Mouse (Mus musculus): ENCODE measurements around the gene Lrrc25. TPM values are rescaled to one million over a fixed set of nuclear protein-coding genes. Genes with fewer than 3 reads are reported as not detected.
A peak's percentile ranks its signal among the peaks of the same experiment; 100 is the strongest.
"Not testable (repeated sequence)": the region's sequence is repeated elsewhere in the genome, so short reads cannot be mapped to it uniquely, and the experiment has no call there.

Gene Lrrc25
- polyA plus RNA-seq, 1 experiment from 2014 or later = 1.6 TPM

GRCm38 (mm10) chr8:70587955-70588354, 28.0 kb upstream of the Lrrc25 start:
- H3K4me1 ChIP-seq (ENCODE audit: control insufficient read depth, insufficient read depth, low read depth, low read length); H3K27ac ChIP-seq (ENCODE audit: low read depth, low read length); ATAC-seq; H3K9me3 ChIP-seq (ENCODE audit: control insufficient read depth, low read length); H3K4me2 ChIP-seq (ENCODE audit: low read length); H3K4me3 ChIP-seq (ENCODE audit: low read length); H3K27me3 ChIP-seq (replicated peaks; ENCODE audit: control insufficient read depth, insufficient read depth, low read length); H3K9ac ChIP-seq (ENCODE audit: low read depth, low read length): not testable (repeated sequence)
- WGBS = 93% methylated on average over 4 of the region's 4 CpGs
- peaks cover 25% of the 10 kb centered on the region for H3K36me3 ChIP-seq (ENCODE audit: control insufficient read depth, insufficient read depth, low read length)

- Histone ChIP-seq H3K9ac (ENCODE audit: low read depth, low read length) (no peak overlapping the region), H3K4me2 (ENCODE audit: low read length) (no peak overlapping the region), H3K4me1 (ENCODE audit: control insufficient read depth, insufficient read depth, low read depth, low read length) (peaks cover 20% of the 10 kb centered on the region), H3K9me3 (ENCODE audit: control insufficient read depth, low read length) (peaks cover 2% of the 10 kb centered on the region; the same call in 1 of the 2 replicates), H3K27me3 (replicated peaks; ENCODE audit: control insufficient read depth, insufficient read depth, low read length) (no peaks in the 10 kb centered on the region), H3K36me3 (ENCODE audit: control insufficient read depth, insufficient read depth, low read length) (peaks cover 8% of the 10 kb centered on the region; the same call in 1 of the 2 replicates), H3K27ac (ENCODE audit: low read depth, low read length) (no peak overlapping the region), H3K4me3 (ENCODE audit: low read length) (no peak overlapping the region)
- ATAC-seq = no peak
- whole genome bisulfite sequencing = 88% methylated on average over 12 of the region's 12 CpGs
Measured at GRCm38 (mm10) chr8:70591569-70591968, 24.4 kb upstream of the Lrrc25 start.

- H3K27me3 ChIP-seq (replicated peaks; ENCODE audit: control insufficient read depth, insufficient read depth, low read length) = no peaks in the 10 kb centered on the region
- no peak overlapping the region; the same call in 1 of the 2 replicates for H3K4me2 ChIP-seq (ENCODE audit: low read length)
- H3K36me3 ChIP-seq (ENCODE audit: control insufficient read depth, insufficient read depth, low read length) = peaks cover 8% of the 10 kb centered on the region; the same call in 1 of the 2 replicates
- no peak for ATAC-seq
- H3K4me1 ChIP-seq (ENCODE audit: control insufficient read depth, insufficient read depth, low read depth, low read length) = peaks cover 35% of the 10 kb centered on the region
- H3K27ac ChIP-seq (ENCODE audit: low read depth, low read length) = peak overlapping the region; percentile 50; the same call in 1 of the 2 replicates
- peaks cover 2% of the 10 kb centered on the region; the same call in 1 of the 2 replicates for H3K9me3 ChIP-seq (ENCODE audit: control insufficient read depth, low read length)
- no peak overlapping the region; the same call in 1 of the 2 replicates for H3K9ac ChIP-seq (ENCODE audit: low read depth, low read length)
- WGBS = 50% methylated on average over 8 of the region's 8 CpGs
- H3K4me3 ChIP-seq (ENCODE audit: low read length) = no peak overlapping the region
Measured at GRCm38 (mm10) chr8:70593173-70593572, 22.8 kb upstream of the Lrrc25 start.

GRCm38 (mm10) chr8:70593961-70594609, 21.9 kb upstream of the Lrrc25 start, which contains the start of gene Isyna1:
Gene Isyna1, plus strand, starts transcription at chr8:70594373.
- Histone ChIP-seq H3K27ac (ENCODE audit: low read depth, low read length) (peak within 1 kb of the TSS; percentile 65), H3K27me3 (replicated peaks; ENCODE audit: control insufficient read depth, insufficient read depth, low read length) (no peaks in the 10 kb centered on the region), H3K36me3 (ENCODE audit: control insufficient read depth, insufficient read depth, low read length) (peaks cover 6% of the 10 kb centered on the region; the same call in 1 of the 2 replicates), H3K4me3 (ENCODE audit: low read length) (peak within 1 kb of the TSS; percentile 64), H3K4me2 (ENCODE audit: low read length) (peak within 1 kb of the TSS; percentile 95), H3K9me3 (ENCODE audit: control insufficient read depth, low read length) (peaks cover 2% of the 10 kb centered on the region; the same call in 1 of the 2 replicates), H3K9ac (ENCODE audit: low read depth, low read length) (peak within 1 kb of the TSS; percentile 73), H3K4me1 (ENCODE audit: control insufficient read depth, insufficient read depth, low read depth, low read length) (peaks cover 43% of the 10 kb centered on the region)
- under 1% methylated on average over 38 of the region's 40 CpGs for WGBS
- peak; percentile 84 for ATAC-seq

GRCm38 (mm10) chr8:70594621-70595564, 21.1 kb upstream of the Lrrc25 start:
- Histone ChIP-seq H3K9ac (ENCODE audit: low read depth, low read length) (peak overlapping the region; percentile 73), H3K4me3 (ENCODE audit: low read length) (peak overlapping the region; percentile 64), H3K36me3 (ENCODE audit: control insufficient read depth, insufficient read depth, low read length) (peaks cover 6% of the 10 kb centered on the region; the same call in 1 of the 2 replicates), H3K4me1 (ENCODE audit: control insufficient read depth, insufficient read depth, low read depth, low read length) (peaks cover 43% of the 10 kb centered on the region), H3K9me3 (ENCODE audit: control insufficient read depth, low read length) (peaks cover 2% of the 10 kb centered on the region; the same call in 1 of the 2 replicates), H3K27ac (ENCODE audit: low read depth, low read length) (peak overlapping the region; percentile 65), H3K4me2 (ENCODE audit: low read length) (peak overlapping the region; percentile 95), H3K27me3 (replicated peaks; ENCODE audit: control insufficient read depth, insufficient read depth, low read length) (no peaks in the 10 kb centered on the region)
- peak; percentile 15 for ATAC-seq
- 9% methylated on average over 79 of the region's 82 CpGs for WGBS

GRCm38 (mm10) chr8:70595811-70596210, 20.1 kb upstream of the Lrrc25 start:
- peaks cover 2% of the 10 kb centered on the region; the same call in 1 of the 2 replicates for H3K9me3 ChIP-seq (ENCODE audit: control insufficient read depth, low read length)
- peaks cover 52% of the 10 kb centered on the region for H3K4me1 ChIP-seq (ENCODE audit: control insufficient read depth, insufficient read depth, low read depth, low read length)
- H3K4me3 ChIP-seq (ENCODE audit: low read length) = no peak overlapping the region; the same call in 1 of the 2 replicates
- H3K4me2 ChIP-seq (ENCODE audit: low read length) = peak overlapping the region; percentile 95; the same call in 1 of the 2 replicates
- H3K36me3 ChIP-seq (ENCODE audit: control insufficient read depth, insufficient read depth, low read length) = peaks cover 3% of the 10 kb centered on the region; the same call in 1 of the 2 replicates
- no peak overlapping the region for H3K9ac ChIP-seq (ENCODE audit: low read depth, low read length)
- H3K27ac ChIP-seq (ENCODE audit: low read depth, low read length) = no peak overlapping the region
- ATAC-seq = no peak
- H3K27me3 ChIP-seq (replicated peaks; ENCODE audit: control insufficient read depth, insufficient read depth, low read length) = no peaks in the 10 kb centered on the region
- 94% methylated on average over 12 of the region's 12 CpGs for WGBS

GRCm38 (mm10) chr8:70596216-70596615, 19.7 kb upstream of the Lrrc25 start:
- no peaks in the 10 kb centered on the region for H3K27me3 ChIP-seq (replicated peaks; ENCODE audit: control insufficient read depth, insufficient read depth, low read length)
- no peak overlapping the region for H3K4me2 ChIP-seq (ENCODE audit: low read length)
- peaks cover 56% of the 10 kb centered on the region for H3K4me1 ChIP-seq (ENCODE audit: control insufficient read depth, insufficient read depth, low read depth, low read length)
- H3K27ac ChIP-seq (ENCODE audit: low read depth, low read length) = no peak overlapping the region
- H3K36me3 ChIP-seq (ENCODE audit: control insufficient read depth, insufficient read depth, low read length) = peaks cover 3% of the 10 kb centered on the region; the same call in 1 of the 2 replicates
- ATAC-seq = no peak
- H3K4me3 ChIP-seq (ENCODE audit: low read length) = no peak overlapping the region
- no peak overlapping the region for H3K9ac ChIP-seq (ENCODE audit: low read depth, low read length)
- 91% methylated on average over 18 of the region's 18 CpGs for WGBS
- H3K9me3 ChIP-seq (ENCODE audit: control insufficient read depth, low read length) = peaks cover 2% of the 10 kb centered on the region; the same call in 1 of the 2 replicates

GRCm38 (mm10) chr8:70596775-70597416, 19.1 kb upstream of the Lrrc25 start:
- H3K4me1 ChIP-seq (ENCODE audit: control insufficient read depth, insufficient read depth, low read depth, low read length) = peaks cover 62% of the 10 kb centered on the region
- peak overlapping the region; percentile 73 for H3K4me2 ChIP-seq (ENCODE audit: low read length)
- peaks cover 2% of the 10 kb centered on the region; the same call in 1 of the 2 replicates for H3K9me3 ChIP-seq (ENCODE audit: control insufficient read depth, low read length)
- 73% methylated on average over 17 of the region's 17 CpGs for WGBS
- H3K27ac ChIP-seq (ENCODE audit: low read depth, low read length) = no peak overlapping the region
- H3K9ac ChIP-seq (ENCODE audit: low read depth, low read length) = no peak overlapping the region
- H3K4me3 ChIP-seq (ENCODE audit: low read length) = peak overlapping the region; percentile 40; the same call in 1 of the 2 replicates
- no peaks in the 10 kb centered on the region for H3K27me3 ChIP-seq (replicated peaks; ENCODE audit: control insufficient read depth, insufficient read depth, low read length)
- ATAC-seq = no peak
- peaks cover 3% of the 10 kb centered on the region; the same call in 1 of the 2 replicates for H3K36me3 ChIP-seq (ENCODE audit: control insufficient read depth, insufficient read depth, low read length)

Measured in hindbrain, embryonic 16.5 days (tissue).